Mouse (Mus musculus) bone marrow macrophage, adult 2 months (primary cell): Measurements from ENCODE around the gene Dusp27.

Experiments
- CTCF ChIP-seq: IDR thresholded peaks from 2 replicates; pipeline ENCODE4 v1.5.1; 2012; ENCODE audit warnings: low read depth, mild to moderate bottlenecking, low read length, moderate library complexity
- POLR2A ChIP-seq: IDR thresholded peaks from 2 replicates; pipeline ENCODE4 v1.6.1; 2012; ENCODE audit warnings: mild to moderate bottlenecking, low read depth, low read length, borderline replicate concordance

DNA sequence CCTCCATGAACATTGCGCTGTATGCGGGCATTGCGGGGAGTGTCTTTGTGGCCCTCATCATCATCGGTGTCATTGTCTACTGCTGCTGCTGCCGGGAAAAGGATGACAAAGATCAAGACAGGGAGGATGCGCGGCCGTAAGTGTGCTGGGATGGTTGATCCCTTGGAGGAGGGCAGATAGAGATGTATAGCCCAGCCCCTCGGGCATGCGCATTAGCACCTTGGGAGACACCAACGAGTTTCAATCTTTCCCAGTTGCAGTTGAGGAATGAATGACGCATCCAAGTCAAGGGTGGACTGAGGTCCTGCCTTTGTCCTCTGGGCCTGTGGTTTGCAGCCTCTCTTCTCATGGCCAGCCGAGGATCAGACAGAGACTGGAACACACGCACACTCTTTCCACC is 36.9 kb upstream of the Dusp27 start:
- TF ChIP-seq CTCF: no peak
- TF ChIP-seq POLR2A: no peak
